Mouse (Mus musculus) embryonic fibroblast, embryonic 13.5 days (primary cell): ENCODE measurements around the gene Gm20683. TPM values are rescaled to one million over a fixed set of nuclear protein-coding genes. Genes with fewer than 3 reads are reported as not detected.
A peak's percentile ranks its signal among the peaks of the same experiment; 100 is the strongest.

Experiments
- H3K27ac ChIP-seq: 2 replicates; pipeline ENCODE4 v1.5.1; 2012; ENCODE audit warnings: low read length, control low read depth, inconsistent platforms; ENCODE audit not compliant: insufficient read depth
- H3K4me1 ChIP-seq: 2 replicates; pipeline ENCODE4 v1.6.1; 2011; ENCODE audit warnings: low read length; ENCODE audit not compliant: control insufficient read depth, insufficient read depth
- H3K4me3 ChIP-seq: 2 replicates; pipeline ENCODE4 v1.5.1; 2011; ENCODE audit warnings: mild to moderate bottlenecking, control low read depth, low read length; ENCODE audit not compliant: insufficient read depth
- CTCF ChIP-seq: IDR thresholded peaks from 2 replicates; pipeline ENCODE4 v1.5.1; 2011; ENCODE audit warnings: mild to moderate bottlenecking, control low read depth, low read length, moderate library complexity, borderline replicate concordance; ENCODE audit not compliant: insufficient read depth
- POLR2A ChIP-seq: IDR thresholded peaks from 2 replicates; pipeline ENCODE4 v1.6.1; 2011; ENCODE audit warnings: low read depth, mild to moderate bottlenecking, control low read depth, low read length, moderate library complexity
- polyA plus RNA-seq: library from polyadenylated mRNA; stranded (reverse); fragments of >200 nt; gene quantifications from 2 replicates; pipeline ENCODE4 v1.2.4, GENCODE M21; 2011; ENCODE audit warnings: low read depth; ENCODE audit not compliant: missing spikeins, insufficient read length

The Gm20683 gene
- polyA plus RNA-seq, 1 experiment, result not detected

DNA sequence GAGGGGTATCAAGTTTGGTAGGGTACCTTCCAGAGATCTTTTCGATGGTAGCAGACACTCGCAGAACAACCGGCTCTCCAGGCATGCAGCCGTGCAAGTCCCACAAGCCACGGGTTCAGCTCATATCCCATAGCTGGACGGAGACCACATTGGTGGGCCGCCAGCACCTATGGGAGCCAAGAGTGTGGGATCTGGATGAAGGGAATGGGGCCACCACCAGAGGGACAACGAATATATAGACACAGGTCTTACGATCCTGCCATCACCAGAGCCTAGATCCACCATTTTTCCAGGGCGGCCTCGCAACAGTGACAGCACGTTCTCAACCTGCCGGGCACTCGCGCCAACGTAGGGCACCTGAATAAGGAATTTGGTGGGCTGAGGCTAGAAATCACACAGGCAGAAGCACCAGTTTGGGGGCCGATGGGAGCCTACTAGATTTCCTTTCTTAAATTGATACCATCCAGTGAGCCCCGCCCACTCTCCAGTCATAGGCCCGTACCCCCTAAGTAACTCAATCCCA is 50.2 kb downstream of the Gm20683 start:
- TF ChIP-seq POLR2A (0 out of 2 replicates have a peak, but pooled peaks have one; percentile 5), CTCF (no peak)
- Histone ChIP-seq H3K27ac (no peak overlapping the region), H3K4me3 (peak overlapping the region; percentile 55), H3K4me1 (peaks cover 7% of the 10 kb centered on the region; the same call in 1 of the 2 replicates)

DNA sequence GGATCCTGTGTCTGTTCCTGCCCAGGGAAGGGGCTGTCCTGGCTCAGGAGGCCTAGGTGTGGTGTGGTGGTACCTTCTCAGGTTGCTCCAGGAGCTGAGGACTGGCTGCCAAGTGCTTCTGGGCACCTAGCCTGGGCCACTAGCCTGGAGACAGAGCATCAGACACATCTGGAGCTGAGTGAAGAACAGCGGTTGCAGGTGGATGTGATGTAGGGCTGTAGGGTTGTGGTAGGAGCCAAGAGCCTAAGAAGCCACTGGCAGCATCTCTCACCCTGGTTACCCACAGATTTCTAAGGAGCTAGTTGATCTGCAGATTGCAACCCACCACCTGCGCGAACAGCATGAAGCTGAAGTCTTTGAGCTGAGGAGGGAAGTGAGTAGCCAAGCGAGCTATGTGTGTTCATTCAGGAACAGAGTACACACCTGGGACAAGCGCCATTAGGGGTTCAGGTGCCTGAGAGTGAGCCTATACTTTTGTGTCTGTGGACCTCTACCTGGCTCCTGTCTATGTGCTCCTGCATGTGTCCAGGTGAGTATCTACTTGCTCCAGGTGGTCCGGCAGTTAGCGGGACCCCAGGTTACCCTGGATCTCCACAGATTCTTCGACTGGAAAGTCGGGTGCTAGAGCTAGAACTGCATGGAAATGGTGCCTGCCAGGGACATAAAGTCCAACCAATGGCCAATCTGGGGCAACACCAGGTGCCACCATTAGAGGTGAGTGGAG is 54.6 kb downstream of the Gm20683 start:
- H3K27ac ChIP-seq, result no peak overlapping the region
- no peaks in the 10 kb centered on the region for H3K4me1 ChIP-seq
- TF ChIP-seq CTCF, result no peak
- TF ChIP-seq POLR2A, result 0 out of 2 replicates have a peak, but pooled peaks have one; percentile 1
- H3K4me3 ChIP-seq, result no peak overlapping the region

DNA sequence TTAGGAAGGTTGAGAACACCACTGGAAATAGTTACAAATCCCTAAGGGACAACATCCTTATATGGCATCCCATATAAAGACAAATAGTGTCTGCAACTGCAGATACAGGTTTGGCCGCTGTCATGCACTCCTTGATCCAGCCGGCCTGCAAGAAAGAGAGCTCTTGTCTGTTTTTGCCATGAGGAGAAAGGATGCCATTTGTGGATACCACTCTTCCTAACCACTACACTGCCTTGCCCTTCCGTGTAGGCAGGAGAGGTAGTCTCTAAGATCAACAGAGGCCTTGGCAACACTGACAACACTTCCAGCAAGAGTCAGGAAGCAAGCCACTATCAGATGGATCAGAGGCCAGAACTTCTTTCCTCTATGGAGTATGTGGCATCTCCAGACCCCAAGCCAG is 55.3 kb downstream of the Gm20683 start, which contains the start of gene Ccdc78:
Gene Ccdc78 (plus strand): TSS at position 301 of the 400 bp plus-strand sequence.
- Histone ChIP-seq H3K4me3 (peak within 1 kb of the TSS; percentile 73), H3K4me1 (no peaks in the 10 kb centered on the region), H3K27ac (peak within 1 kb of the TSS; percentile 68; the same call in 1 of the 2 replicates)
- TF ChIP-seq POLR2A (no peak; the same call in 1 of the 2 replicates), CTCF (no peak)

DNA sequence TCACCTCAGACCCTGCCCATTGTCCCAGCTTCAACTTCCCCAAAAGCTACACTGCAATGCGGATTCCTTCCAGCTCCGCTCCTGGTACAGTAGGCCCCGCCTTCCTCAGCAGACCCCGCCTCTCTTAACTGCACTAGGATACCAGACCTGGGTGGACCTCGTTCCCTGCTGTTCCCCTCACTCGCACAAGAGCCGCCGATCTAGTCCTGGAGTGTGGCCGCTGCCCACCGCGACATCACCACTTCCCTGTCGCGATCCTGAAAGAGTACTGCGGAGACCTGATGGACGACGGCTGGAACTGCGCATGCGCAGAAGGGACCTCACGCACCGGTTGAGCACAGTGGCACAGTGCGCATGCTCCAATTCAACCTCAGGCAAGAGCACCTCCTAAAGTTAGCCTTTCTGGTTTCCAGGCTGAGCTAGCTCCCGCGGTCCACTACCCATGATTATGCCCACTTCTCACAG is 56.2 kb downstream of the Gm20683 start, which contains the start of gene Haghl:
Gene Haghl (minus strand): TSS at position 393 of the 465 bp plus-strand sequence.
- peak within 1 kb of the TSS; percentile 68 for H3K27ac ChIP-seq
- TF ChIP-seq CTCF, result no peak
- TF ChIP-seq POLR2A, result peak; percentile 93
- peak within 1 kb of the TSS; percentile 73 for H3K4me3 ChIP-seq
- H3K4me1 ChIP-seq, result no peaks in the 10 kb centered on the region

Other genes with a start within 250 kb of the Gm20683 start
- gene Gng13, start 124.6 kb downstream of the Gm20683 start, polyA plus RNA-seq, result not detected in 2 replicates
- 9.0 and 10.7 TPM in 2 replicates for gene Chtf18, start 114.3 kb downstream of the Gm20683 start, polyA plus RNA-seq
- 10.0 and 13.0 TPM in 2 replicates for gene Rpusd1, start 114.1 kb downstream of the Gm20683 start, polyA plus RNA-seq
- gene Mslnl, start 105.7 kb downstream of the Gm20683 start, polyA plus RNA-seq, result not detected in 2 replicates
- gene Msln, start 87.4 kb downstream of the Gm20683 start, polyA plus RNA-seq, result 2.3 and 3.3 TPM in 2 replicates
- gene Narfl, start 68.0 kb downstream of the Gm20683 start, polyA plus RNA-seq, result 14.6 and 20.3 TPM in 2 replicates
- 18.1 and 23.8 TPM in 2 replicates for gene Haghl, start 56.1 kb downstream of the Gm20683 start, polyA plus RNA-seq
- not detected in 2 replicates for gene Ccdc78, start 55.2 kb downstream of the Gm20683 start, polyA plus RNA-seq
- 25.4 and 26.4 TPM in 2 replicates for gene Fam173a, start 48.9 kb downstream of the Gm20683 start, polyA plus RNA-seq
- gene AC134908.4, start 46.1 kb downstream of the Gm20683 start, polyA plus RNA-seq, result 2.0 TPM in 1 of 2 replicates, not detected in the other
- gene Metrn, start 44.6 kb downstream of the Gm20683 start, polyA plus RNA-seq, result 24.8 and 33.5 TPM in 2 replicates
- gene Fbxl16, start 32.7 kb downstream of the Gm20683 start, polyA plus RNA-seq, result 4.1 and 4.7 TPM in 2 replicates
- 13.0 and 14.5 TPM in 2 replicates for gene Wdr24, start 18.1 kb downstream of the Gm20683 start, polyA plus RNA-seq
- gene Jmjd8, start 12.9 kb downstream of the Gm20683 start, polyA plus RNA-seq, result 24.4 and 27.9 TPM in 2 replicates
- 115 and 118 TPM in 2 replicates for gene Stub1, start 8.4 kb downstream of the Gm20683 start, polyA plus RNA-seq
- gene Rhbdl1, start 4.5 kb downstream of the Gm20683 start, polyA plus RNA-seq, result 1.8 and 2.1 TPM in 2 replicates
- 21.0 and 29.7 TPM in 2 replicates for gene Rhot2, start 3.1 kb upstream of the Gm20683 start, polyA plus RNA-seq
- gene Wdr90, start 19.7 kb upstream of the Gm20683 start, polyA plus RNA-seq, result 5.9 and 11.4 TPM in 2 replicates
- gene Mcrip2, start 27.0 kb upstream of the Gm20683 start, polyA plus RNA-seq, result 7.1 and 9.8 TPM in 2 replicates
- gene Mettl26, start 33.3 kb upstream of the Gm20683 start, polyA plus RNA-seq, result 14.4 and 19.7 TPM in 2 replicates
- 0.38 and 0.83 TPM in 2 replicates for gene Wfikkn1, start 39.1 kb upstream of the Gm20683 start, polyA plus RNA-seq
- 21.5 and 23.9 TPM in 2 replicates for gene Rab40c, start 78.0 kb upstream of the Gm20683 start, polyA plus RNA-seq
- gene Pigq, start 103.2 kb upstream of the Gm20683 start, polyA plus RNA-seq, result 47.8 and 48.0 TPM in 2 replicates
- not detected in 2 replicates for gene Nhlrc4, start 103.2 kb upstream of the Gm20683 start, polyA plus RNA-seq
- gene A930017K11Rik, start 110.8 kb upstream of the Gm20683 start, polyA plus RNA-seq, result not detected in 2 replicates
- gene Capn15, start 144.0 kb upstream of the Gm20683 start, polyA plus RNA-seq, result 10.1 and 10.9 TPM in 2 replicates
- gene Rab11fip3, start 227.8 kb upstream of the Gm20683 start, polyA plus RNA-seq, result 20.7 and 22.6 TPM in 2 replicates
- gene Decr2, start 248.6 kb upstream of the Gm20683 start, polyA plus RNA-seq, result 28.2 and 30.9 TPM in 2 replicates